Mouse (Mus musculus): Measurements from ENCODE around the gene 4933430I17Rik. TPM values are rescaled to one million over a fixed set of nuclear protein-coding genes. Genes with fewer than 3 reads are reported as not detected.

Gene 4933430I17Rik
- polyA plus RNA-seq, 1 experiment from 2014 or later, result 0.19 TPM

- WGBS, result 21% methylated on average over 4 of the region's 4 CpGs
- Histone ChIP-seq H3K4me3 (replicated peaks) (no peak overlapping the region), H3K9ac (no peak overlapping the region), H3K27ac (no peak overlapping the region), H3K27me3 (replicated peaks) (no peaks in the 10 kb centered on the region), H3K4me2 (no peak overlapping the region), H3K36me3 (no peaks in the 10 kb centered on the region), H3K9me3 (no peaks in the 10 kb centered on the region), H3K4me1 (0 out of 2 replicates have a peak, but pooled peaks cover 2% of the 10 kb centered on the region)
- peak; percentile 43; the same call in 1 of the 2 replicates for ATAC-seq (ENCODE audit: insufficient read depth, low FRiP score, low read depth)
Measured at GRCm38 (mm10) chr4:62560963-62561629, 35.9 kb downstream of the 4933430I17Rik start.

DNA sequence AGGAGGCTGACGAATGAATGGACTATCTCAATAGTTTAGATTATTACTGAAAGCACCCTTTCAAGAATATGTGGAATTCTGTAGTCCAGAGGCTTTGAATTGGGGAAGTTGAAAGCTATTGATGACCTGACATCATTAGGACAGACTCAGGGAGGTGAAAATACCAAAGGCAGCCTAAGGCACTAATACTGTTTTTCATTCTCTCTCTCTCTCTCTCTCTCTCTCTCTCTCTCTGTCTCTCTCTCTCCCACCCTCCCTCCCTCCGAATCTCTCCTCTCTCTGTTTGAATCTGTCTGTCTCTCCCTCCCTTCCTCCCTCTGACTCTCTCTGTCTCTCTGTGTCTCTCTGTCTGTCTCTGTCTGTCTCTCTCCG is 36.4 kb downstream of the 4933430I17Rik start:
- WGBS, result 37% methylated on average over 3 of the region's 3 CpGs
- Histone ChIP-seq H3K4me2 (no peak overlapping the region), H3K4me1 (0 out of 2 replicates have a peak, but pooled peaks cover 7% of the 10 kb centered on the region), H3K9ac (no peak overlapping the region), H3K27me3 (replicated peaks) (no peaks in the 10 kb centered on the region), H3K27ac (no peak overlapping the region), H3K4me3 (replicated peaks) (no peak overlapping the region), H3K36me3 (no peaks in the 10 kb centered on the region), H3K9me3 (no peaks in the 10 kb centered on the region)
- ATAC-seq (ENCODE audit: insufficient read depth, low FRiP score, low read depth), result no peak

GRCm38 (mm10) chr4:62562006-62562405 is 36.8 kb downstream of the 4933430I17Rik start:
- H3K27me3 ChIP-seq (replicated peaks), result no peaks in the 10 kb centered on the region
- H3K9ac ChIP-seq, result no peak overlapping the region
- 0 out of 2 replicates have a peak, but pooled peaks cover 8% of the 10 kb centered on the region for H3K4me1 ChIP-seq
- no peaks in the 10 kb centered on the region for H3K36me3 ChIP-seq
- H3K4me2 ChIP-seq, result no peak overlapping the region
- H3K9me3 ChIP-seq, result no peaks in the 10 kb centered on the region
- WGBS, result 55% methylated on average over 4 of the region's 4 CpGs
- no peak for ATAC-seq (ENCODE audit: insufficient read depth, low FRiP score, low read depth)
- H3K4me3 ChIP-seq (replicated peaks), result no peak overlapping the region
- H3K27ac ChIP-seq, result no peak overlapping the region

DNA sequence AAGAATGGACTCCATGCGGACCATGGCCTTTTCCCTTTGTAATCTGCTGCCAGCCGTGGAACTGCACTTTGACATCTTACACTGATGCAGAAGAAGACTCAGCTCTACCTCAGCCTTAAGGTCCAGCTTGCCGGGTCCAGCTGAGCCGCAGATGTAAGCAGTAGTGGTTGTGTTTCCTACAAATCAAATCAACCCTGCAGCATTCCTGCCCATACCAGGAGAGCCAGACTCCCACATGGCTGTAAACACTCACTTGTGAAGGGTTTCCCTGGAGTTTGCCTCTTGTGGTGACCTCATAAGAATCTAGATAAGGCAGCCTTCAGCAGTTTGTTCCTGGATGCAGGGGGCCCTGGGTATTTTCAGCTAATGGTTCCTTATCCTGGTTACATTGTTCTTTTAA is 41.4 kb downstream of the 4933430I17Rik start:
- no peak overlapping the region for H3K27ac ChIP-seq
- no peak overlapping the region for H3K9ac ChIP-seq
- H3K4me3 ChIP-seq (replicated peaks), result no peak overlapping the region
- H3K27me3 ChIP-seq (replicated peaks), result no peaks in the 10 kb centered on the region
- H3K9me3 ChIP-seq, result no peaks in the 10 kb centered on the region
- 0 out of 2 replicates have a peak, but pooled peaks cover 8% of the 10 kb centered on the region for H3K4me1 ChIP-seq
- H3K4me2 ChIP-seq, result no peak overlapping the region
- H3K36me3 ChIP-seq, result no peaks in the 10 kb centered on the region
- 60% methylated on average over 4 of the region's 4 CpGs for WGBS
- ATAC-seq (ENCODE audit: insufficient read depth, low FRiP score, low read depth), result peak; percentile 57; the same call in 1 of the 2 replicates

DNA sequence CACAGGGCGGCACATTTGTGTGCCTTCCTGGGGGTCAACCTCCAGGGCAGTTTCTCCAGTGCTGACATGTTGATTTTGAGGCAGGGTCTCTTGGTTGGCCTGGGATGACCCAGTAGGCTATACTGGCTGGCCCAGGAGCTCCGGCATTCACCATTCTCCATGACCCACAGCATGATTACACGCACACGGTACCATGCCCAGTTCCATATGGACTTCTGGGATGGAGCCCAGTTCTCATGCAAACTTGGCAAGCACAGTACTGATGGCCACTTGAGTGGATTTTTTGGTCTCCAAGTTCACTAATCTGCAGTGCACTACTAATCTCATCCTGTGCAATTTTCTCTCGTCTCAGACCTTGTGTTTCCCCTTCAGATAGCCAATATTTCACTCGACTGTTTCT is 42.5 kb downstream of the 4933430I17Rik start:
- Histone ChIP-seq H3K9me3 (no peaks in the 10 kb centered on the region), H3K27me3 (replicated peaks) (no peaks in the 10 kb centered on the region), H3K4me1 (0 out of 2 replicates have a peak, but pooled peaks cover 8% of the 10 kb centered on the region), H3K27ac (no peak overlapping the region), H3K9ac (no peak overlapping the region), H3K4me3 (replicated peaks) (no peak overlapping the region), H3K36me3 (no peaks in the 10 kb centered on the region), H3K4me2 (no peak overlapping the region)
- no peak for ATAC-seq (ENCODE audit: insufficient read depth, low FRiP score, low read depth)
- 80% methylated on average over 6 of the region's 6 CpGs for WGBS

GRCm38 (mm10) chr4:62568359-62568758 is 43.2 kb downstream of the 4933430I17Rik start:
- no peak overlapping the region for H3K9ac ChIP-seq
- WGBS, result 82% methylated on average over 1 of the region's 1 CpGs
- no peak overlapping the region for H3K4me3 ChIP-seq (replicated peaks)
- H3K4me2 ChIP-seq, result no peak overlapping the region
- H3K4me1 ChIP-seq, result 0 out of 2 replicates have a peak, but pooled peaks cover 8% of the 10 kb centered on the region
- no peak overlapping the region for H3K27ac ChIP-seq
- H3K36me3 ChIP-seq, result no peaks in the 10 kb centered on the region
- no peak for ATAC-seq (ENCODE audit: insufficient read depth, low FRiP score, low read depth)
- no peaks in the 10 kb centered on the region for H3K27me3 ChIP-seq (replicated peaks)
- H3K9me3 ChIP-seq, result no peaks in the 10 kb centered on the region

DNA sequence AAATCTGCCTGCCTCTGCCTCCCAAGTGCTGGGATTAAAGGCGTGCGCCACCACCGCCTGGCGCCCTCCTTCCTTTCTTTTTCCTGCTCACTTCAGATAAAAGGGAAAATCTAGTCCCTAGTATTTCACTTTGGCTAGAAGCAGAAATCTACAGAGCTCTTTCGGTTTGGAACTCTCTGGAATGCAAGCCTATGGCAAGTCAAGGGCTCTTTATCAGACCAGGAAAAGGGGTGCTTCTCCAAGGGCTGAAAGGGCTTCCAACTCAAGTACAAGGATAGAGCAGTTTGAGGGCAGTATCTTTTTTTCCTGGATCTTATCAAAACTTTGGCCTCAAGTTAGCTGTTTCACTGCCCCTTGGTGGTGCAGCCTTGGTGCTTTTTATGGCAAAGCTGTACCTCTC is 44.4 kb downstream of the 4933430I17Rik start:
- 93% methylated on average over 5 of the region's 5 CpGs for WGBS
- no peak overlapping the region for H3K9ac ChIP-seq
- H3K27me3 ChIP-seq (replicated peaks), result no peaks in the 10 kb centered on the region
- no peak overlapping the region for H3K4me3 ChIP-seq (replicated peaks)
- H3K27ac ChIP-seq, result no peak overlapping the region
- no peaks in the 10 kb centered on the region for H3K36me3 ChIP-seq
- H3K4me2 ChIP-seq, result no peak overlapping the region
- H3K9me3 ChIP-seq, result no peaks in the 10 kb centered on the region
- H3K4me1 ChIP-seq, result 0 out of 2 replicates have a peak, but pooled peaks cover 8% of the 10 kb centered on the region
- no peak for ATAC-seq (ENCODE audit: insufficient read depth, low FRiP score, low read depth)

DNA sequence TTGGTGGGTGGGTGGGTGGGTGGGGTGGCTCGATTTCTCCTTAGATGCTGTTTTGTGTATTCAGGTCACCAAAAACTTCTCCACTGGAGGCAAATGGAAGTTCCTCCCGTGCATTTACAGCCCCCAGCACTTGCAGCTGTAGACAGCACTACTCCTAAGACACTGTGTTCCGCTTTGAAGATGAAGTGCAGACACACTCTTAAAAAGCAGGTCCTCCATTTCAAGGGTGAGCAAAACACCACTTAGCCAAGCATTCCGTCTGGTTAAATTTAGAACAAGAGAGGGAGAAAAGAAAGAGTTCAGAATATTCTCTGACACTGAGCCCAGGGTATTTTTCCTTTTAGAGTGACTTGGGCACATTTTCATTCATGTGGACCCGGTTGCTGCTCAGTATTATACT is 44.9 kb downstream of the 4933430I17Rik start:
- WGBS, result 53% methylated on average over 5 of the region's 5 CpGs
- no peak overlapping the region for H3K4me3 ChIP-seq (replicated peaks)
- H3K9ac ChIP-seq, result no peak overlapping the region
- H3K27me3 ChIP-seq (replicated peaks), result no peaks in the 10 kb centered on the region
- H3K9me3 ChIP-seq, result no peaks in the 10 kb centered on the region
- no peak for ATAC-seq (ENCODE audit: insufficient read depth, low FRiP score, low read depth)
- no peak overlapping the region for H3K4me2 ChIP-seq
- no peak overlapping the region for H3K27ac ChIP-seq
- H3K36me3 ChIP-seq, result no peaks in the 10 kb centered on the region
- H3K4me1 ChIP-seq, result 0 out of 2 replicates have a peak, but pooled peaks cover 8% of the 10 kb centered on the region

DNA sequence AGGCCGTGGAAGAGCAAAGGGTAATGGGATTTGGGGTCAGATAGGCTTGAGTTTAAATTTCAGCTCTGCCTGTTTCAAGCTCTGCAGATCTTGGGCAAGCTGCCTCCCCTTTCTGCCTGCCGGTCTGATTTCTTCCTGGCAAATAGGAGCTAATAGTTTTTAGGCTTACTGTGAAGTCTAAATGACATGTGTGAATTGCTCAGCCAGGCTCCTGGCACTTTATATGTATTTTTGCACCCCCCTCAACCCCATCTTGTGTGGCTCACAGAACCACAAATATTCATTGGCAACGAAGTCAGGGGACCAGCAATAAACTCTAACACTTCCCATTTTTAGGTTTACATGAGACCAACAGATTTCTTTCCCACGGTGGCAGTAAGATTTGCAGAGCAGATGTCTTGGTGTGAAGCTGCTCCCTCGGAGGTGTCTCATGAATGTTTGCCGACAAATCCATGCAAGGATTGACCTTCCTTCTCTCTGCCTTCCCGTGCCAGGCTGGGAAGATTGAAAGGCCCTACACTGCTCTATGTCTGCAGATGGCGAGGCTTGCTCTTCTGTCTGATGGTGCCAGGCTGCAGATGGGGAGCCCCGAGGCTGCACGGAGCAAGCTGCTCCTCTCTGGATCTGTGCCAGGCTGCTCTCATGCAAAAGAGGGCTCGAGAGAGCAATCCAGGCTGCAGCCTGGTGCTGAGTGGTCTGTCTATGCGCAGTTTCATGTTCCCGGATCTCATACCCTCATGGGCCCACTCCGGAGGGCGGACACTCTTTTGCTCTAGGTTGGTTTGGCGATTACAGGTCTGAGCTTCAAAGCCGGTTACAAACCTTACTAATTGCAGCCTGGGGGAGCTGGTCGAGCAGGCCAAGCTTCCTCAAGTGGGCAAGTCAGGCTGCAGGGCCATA is 57.4 kb downstream of the 4933430I17Rik start:
- WGBS, result 24% methylated on average over 18 of the region's 18 CpGs
- ATAC-seq (ENCODE audit: insufficient read depth, low FRiP score, low read depth), result peak; percentile 36
- H3K36me3 ChIP-seq, result no peaks in the 10 kb centered on the region
- peak overlapping the region; percentile 50 for H3K4me3 ChIP-seq (replicated peaks)
- peak overlapping the region; percentile 83 for H3K4me2 ChIP-seq
- H3K9ac ChIP-seq, result peak overlapping the region; percentile 10; the same call in 1 of the 2 replicates
- peaks cover 13% of the 10 kb centered on the region for H3K4me1 ChIP-seq
- H3K27ac ChIP-seq, result peak overlapping the region; percentile 51; the same call in 1 of the 2 replicates
- 0 out of 2 replicates have a peak, but pooled peaks cover 11% of the 10 kb centered on the region for H3K27me3 ChIP-seq (replicated peaks)
- no peaks in the 10 kb centered on the region for H3K9me3 ChIP-seq

GRCm38 (mm10) chr4:62583265-62584092 is 58.3 kb downstream of the 4933430I17Rik start:
- ATAC-seq (ENCODE audit: insufficient read depth, low FRiP score, low read depth), result peak; percentile 90
- H3K4me2 ChIP-seq, result peak overlapping the region; percentile 83
- peak overlapping the region; percentile 51; the same call in 1 of the 2 replicates for H3K27ac ChIP-seq
- H3K4me1 ChIP-seq, result peaks cover 13% of the 10 kb centered on the region
- 0 out of 2 replicates have a peak, but pooled peaks cover 11% of the 10 kb centered on the region for H3K27me3 ChIP-seq (replicated peaks)
- WGBS, result 4% methylated on average over 40 of the region's 42 CpGs
- H3K9ac ChIP-seq, result peak overlapping the region; percentile 22
- H3K4me3 ChIP-seq (replicated peaks), result peak overlapping the region; percentile 50
- no peaks in the 10 kb centered on the region for H3K9me3 ChIP-seq
- H3K36me3 ChIP-seq, result no peaks in the 10 kb centered on the region

GRCm38 (mm10) chr4:62587067-62587466 is 61.9 kb downstream of the 4933430I17Rik start:
- no peak for ATAC-seq (ENCODE audit: insufficient read depth, low FRiP score, low read depth)
- no peaks in the 10 kb centered on the region for H3K9me3 ChIP-seq
- H3K4me1 ChIP-seq, result peaks cover 20% of the 10 kb centered on the region
- no peak overlapping the region for H3K4me2 ChIP-seq
- H3K27ac ChIP-seq, result no peak overlapping the region
- 0 out of 2 replicates have a peak, but pooled peaks cover 11% of the 10 kb centered on the region for H3K27me3 ChIP-seq (replicated peaks)
- no peak overlapping the region for H3K4me3 ChIP-seq (replicated peaks)
- no peak overlapping the region for H3K9ac ChIP-seq
- 81% methylated on average over 8 of the region's 8 CpGs for WGBS
- H3K36me3 ChIP-seq, result no peaks in the 10 kb centered on the region
